Mouse (Mus musculus): ENCODE results near the gene Armh3. TPM values are rescaled to one million over a fixed set of nuclear protein-coding genes. Genes with fewer than 3 reads are reported as not detected.

Armh3 gene
- polyA plus RNA-seq, 1 experiment = 16.2 TPM

GRCm38 (mm10) chr19:45917856-45918255 is 80.4 kb downstream of the Armh3 start:
- TF ChIP-seq POLR2A (IDR thresholded peaks at IDR 0.05; ENCODE audit: extremely low read depth, insufficient read depth, low read length) (no peak), CTCF (IDR thresholded peaks at IDR 0.05; ENCODE audit: extremely low read depth, insufficient read depth, low read length) (no peak)
- peak overlapping the region; percentile 35; the same call in 1 of the 2 replicates for H3K27ac ChIP-seq (ENCODE audit: insufficient read depth, low read length)
- peaks cover 11% of the 10 kb centered on the region for H3K4me1 ChIP-seq (ENCODE audit: control insufficient read depth, insufficient read depth, low read length)
- no peak overlapping the region for H3K4me3 ChIP-seq (ENCODE audit: insufficient read depth, low read length)

GRCm38 (mm10) chr19:45916461-45916860 is 81.8 kb downstream of the Armh3 start:
- TF ChIP-seq CTCF (IDR thresholded peaks at IDR 0.05; ENCODE audit: extremely low read depth, insufficient read depth, low read length) = no peak
- TF ChIP-seq POLR2A (IDR thresholded peaks at IDR 0.05; ENCODE audit: extremely low read depth, insufficient read depth, low read length) = no peak

GRCm38 (mm10) chr19:45916026-45916425 is 82.3 kb downstream of the Armh3 start:
- peak overlapping the region; percentile 60 for H3K27ac ChIP-seq (ENCODE audit: insufficient read depth, low read length)
- peaks cover 13% of the 10 kb centered on the region for H3K4me1 ChIP-seq (ENCODE audit: control insufficient read depth, insufficient read depth, low read length)

More at GRCm38 (mm10) chr19:45916461-45916860, 81.8 kb downstream of the Armh3 start:
- no peak overlapping the region for H3K4me3 ChIP-seq (ENCODE audit: insufficient read depth, low read length)
- H3K4me1 ChIP-seq (ENCODE audit: control insufficient read depth, insufficient read depth, low read length) = peaks cover 11% of the 10 kb centered on the region
- peak overlapping the region; percentile 60 for H3K27ac ChIP-seq (ENCODE audit: insufficient read depth, low read length)

GRCm38 (mm10) chr19:45913036-45913435 is 85.3 kb downstream of the Armh3 start:
- no peak for TF ChIP-seq POLR2A (IDR thresholded peaks at IDR 0.05; ENCODE audit: extremely low read depth, insufficient read depth, low read length)
- TF ChIP-seq CTCF (IDR thresholded peaks at IDR 0.05; ENCODE audit: extremely low read depth, insufficient read depth, low read length) = no peak
- Histone ChIP-seq H3K4me1 (ENCODE audit: control insufficient read depth, insufficient read depth, low read length) (peaks cover 9% of the 10 kb centered on the region), H3K27ac (ENCODE audit: insufficient read depth, low read length) (no peak overlapping the region), H3K4me3 (ENCODE audit: insufficient read depth, low read length) (no peak overlapping the region)

More at GRCm38 (mm10) chr19:45916026-45916425, 82.3 kb downstream of the Armh3 start:
- TF ChIP-seq POLR2A (IDR thresholded peaks at IDR 0.05; ENCODE audit: extremely low read depth, insufficient read depth, low read length) = no peak
- TF ChIP-seq CTCF (IDR thresholded peaks at IDR 0.05; ENCODE audit: extremely low read depth, insufficient read depth, low read length) = no peak
- H3K4me3 ChIP-seq (ENCODE audit: insufficient read depth, low read length) = no peak overlapping the region

GRCm38 (mm10) chr19:45912376-45912775 is 85.9 kb downstream of the Armh3 start:
- Histone ChIP-seq H3K4me1 (ENCODE audit: control insufficient read depth, insufficient read depth, low read length) (peaks cover 8% of the 10 kb centered on the region), H3K4me3 (ENCODE audit: insufficient read depth, low read length) (no peak overlapping the region), H3K27ac (ENCODE audit: insufficient read depth, low read length) (no peak overlapping the region)
- no peak for TF ChIP-seq POLR2A (IDR thresholded peaks at IDR 0.05; ENCODE audit: extremely low read depth, insufficient read depth, low read length)

GRCm38 (mm10) chr19:45911236-45912025 is 86.9 kb downstream of the Armh3 start:
- H3K4me1 ChIP-seq (ENCODE audit: control insufficient read depth, insufficient read depth, low read length) = peaks cover 6% of the 10 kb centered on the region
- H3K27ac ChIP-seq (ENCODE audit: insufficient read depth, low read length) = no peak overlapping the region
- no peak overlapping the region for H3K4me3 ChIP-seq (ENCODE audit: insufficient read depth, low read length)
- no peak for TF ChIP-seq CTCF (IDR thresholded peaks at IDR 0.05; ENCODE audit: extremely low read depth, insufficient read depth, low read length)

GRCm38 (mm10) chr19:45908246-45908645 is 90.0 kb downstream of the Armh3 start:
- TF ChIP-seq POLR2A (IDR thresholded peaks at IDR 0.05; ENCODE audit: extremely low read depth, insufficient read depth, low read length) = no peak
- TF ChIP-seq CTCF (IDR thresholded peaks at IDR 0.05; ENCODE audit: extremely low read depth, insufficient read depth, low read length) = no peak
- Histone ChIP-seq H3K4me3 (ENCODE audit: insufficient read depth, low read length) (no peak overlapping the region), H3K4me1 (ENCODE audit: control insufficient read depth, insufficient read depth, low read length) (peaks cover 2% of the 10 kb centered on the region), H3K27ac (ENCODE audit: insufficient read depth, low read length) (no peak overlapping the region)

- Histone ChIP-seq H3K4me3 (ENCODE audit: insufficient read depth, low read length) (no peak overlapping the region), H3K4me1 (ENCODE audit: control insufficient read depth, insufficient read depth, low read length) (peaks cover 4% of the 10 kb centered on the region), H3K27ac (ENCODE audit: insufficient read depth, low read length) (no peak overlapping the region)
- TF ChIP-seq POLR2A (IDR thresholded peaks at IDR 0.05; ENCODE audit: extremely low read depth, insufficient read depth, low read length) (no peak), CTCF (IDR thresholded peaks at IDR 0.05; ENCODE audit: extremely low read depth, insufficient read depth, low read length) (no peak)
Observed at GRCm38 (mm10) chr19:45907416-45907815, 90.9 kb downstream of the Armh3 start.

GRCm38 (mm10) chr19:45903861-45904260 is 94.4 kb downstream of the Armh3 start:
- Histone ChIP-seq H3K4me1 (ENCODE audit: control insufficient read depth, insufficient read depth, low read length) (peaks cover 2% of the 10 kb centered on the region; the same call in 1 of the 2 replicates), H3K4me3 (ENCODE audit: insufficient read depth, low read length) (no peak overlapping the region), H3K27ac (ENCODE audit: insufficient read depth, low read length) (no peak overlapping the region)
- TF ChIP-seq POLR2A (IDR thresholded peaks at IDR 0.05; ENCODE audit: extremely low read depth, insufficient read depth, low read length) (no peak), CTCF (IDR thresholded peaks at IDR 0.05; ENCODE audit: extremely low read depth, insufficient read depth, low read length) (no peak)

GRCm38 (mm10) chr19:45902390-45903035 is 95.8 kb downstream of the Armh3 start:
- H3K4me3 ChIP-seq (ENCODE audit: insufficient read depth, low read length) = no peak overlapping the region
- H3K27ac ChIP-seq (ENCODE audit: insufficient read depth, low read length) = no peak overlapping the region
- H3K4me1 ChIP-seq (ENCODE audit: control insufficient read depth, insufficient read depth, low read length) = peaks cover 2% of the 10 kb centered on the region; the same call in 1 of the 2 replicates
- TF ChIP-seq CTCF (IDR thresholded peaks at IDR 0.05; ENCODE audit: extremely low read depth, insufficient read depth, low read length) = no peak
- TF ChIP-seq POLR2A (IDR thresholded peaks at IDR 0.05; ENCODE audit: extremely low read depth, insufficient read depth, low read length) = no peak

All from cortical plate, adult 2 months (tissue).